Mouse (Mus musculus) embryonic facial prominence, embryonic 15.5 days (tissue): ENCODE measurements around the gene Ttc1. TPM values are rescaled to one million over a fixed set of nuclear protein-coding genes. Genes with fewer than 3 reads are reported as not detected.

Source experiments
- ATAC-seq: fragments of 200-750 bp; cut with Nextera tagmentation; 2 replicates; pipeline ENCODE4 v1.8.0; 2017; ENCODE audit warnings: low read depth, moderate TSS enrichment; ENCODE audit not compliant: insufficient number of reproducible peaks, low FRiP score, low TSS enrichment
- H3K27ac ChIP-seq: fragments of 300-500 bp; sonication (generic); replicated peaks from 2 replicates; pipeline ENCODE4 v1.5.1; 2015; ENCODE audit warnings: mild to moderate bottlenecking, inconsistent platforms
- H3K27me3 ChIP-seq: fragments of 300-500 bp; sonication (generic); 2 replicates; pipeline ENCODE4 v1.6.1; 2015; ENCODE audit warnings: inconsistent platforms
- H3K36me3 ChIP-seq: fragments of 300-500 bp; sonication (generic); 2 replicates; pipeline ENCODE4 v1.6.1; 2015; ENCODE audit warnings: mild to moderate bottlenecking, inconsistent platforms
- H3K4me1 ChIP-seq: fragments of 300-500 bp; sonication (generic); 2 replicates; pipeline ENCODE4 v1.6.1; 2015; ENCODE audit warnings: inconsistent platforms
- H3K4me2 ChIP-seq: fragments of 300-500 bp; sonication (generic); replicated peaks from 2 replicates; pipeline ENCODE4 v1.6.1; 2015; ENCODE audit warnings: mild to moderate bottlenecking, inconsistent platforms
- H3K4me3 ChIP-seq: fragments of 300-500 bp; sonication (generic); replicated peaks from 2 replicates; pipeline ENCODE4 v1.5.1; 2015; ENCODE audit warnings: mild to moderate bottlenecking, inconsistent platforms
- H3K9ac ChIP-seq: fragments of 300-500 bp; sonication (generic); 2 replicates; pipeline ENCODE4 v1.6.1; 2015; ENCODE audit warnings: inconsistent platforms
- H3K9me3 ChIP-seq: fragments of 300-500 bp; sonication (generic); replicated peaks from 2 replicates; pipeline ENCODE4 v1.6.1; 2016; ENCODE audit warnings: inconsistent platforms
- WGBS: fragments of 180-500 bp; shearing (Covaris S2); methylation state at CpG from one replicate; pipeline ENCODE4 v1.1.7; 2015; 5-methylcytosine and 5-hydroxymethylcytosine counted together
- polyA plus RNA-seq: library from polyadenylated mRNA; unstranded; fragments of >200 nt; fragmentation: Nextera tagmentation; extraction: Ambion mirVana; gene quantifications from 2 replicates; pipeline ENCODE4 v1.2.1, GENCODE M21; 2015

Ttc1 gene
- 60.5 and 64.5 TPM in 2 replicates for polyA plus RNA-seq

DNA sequence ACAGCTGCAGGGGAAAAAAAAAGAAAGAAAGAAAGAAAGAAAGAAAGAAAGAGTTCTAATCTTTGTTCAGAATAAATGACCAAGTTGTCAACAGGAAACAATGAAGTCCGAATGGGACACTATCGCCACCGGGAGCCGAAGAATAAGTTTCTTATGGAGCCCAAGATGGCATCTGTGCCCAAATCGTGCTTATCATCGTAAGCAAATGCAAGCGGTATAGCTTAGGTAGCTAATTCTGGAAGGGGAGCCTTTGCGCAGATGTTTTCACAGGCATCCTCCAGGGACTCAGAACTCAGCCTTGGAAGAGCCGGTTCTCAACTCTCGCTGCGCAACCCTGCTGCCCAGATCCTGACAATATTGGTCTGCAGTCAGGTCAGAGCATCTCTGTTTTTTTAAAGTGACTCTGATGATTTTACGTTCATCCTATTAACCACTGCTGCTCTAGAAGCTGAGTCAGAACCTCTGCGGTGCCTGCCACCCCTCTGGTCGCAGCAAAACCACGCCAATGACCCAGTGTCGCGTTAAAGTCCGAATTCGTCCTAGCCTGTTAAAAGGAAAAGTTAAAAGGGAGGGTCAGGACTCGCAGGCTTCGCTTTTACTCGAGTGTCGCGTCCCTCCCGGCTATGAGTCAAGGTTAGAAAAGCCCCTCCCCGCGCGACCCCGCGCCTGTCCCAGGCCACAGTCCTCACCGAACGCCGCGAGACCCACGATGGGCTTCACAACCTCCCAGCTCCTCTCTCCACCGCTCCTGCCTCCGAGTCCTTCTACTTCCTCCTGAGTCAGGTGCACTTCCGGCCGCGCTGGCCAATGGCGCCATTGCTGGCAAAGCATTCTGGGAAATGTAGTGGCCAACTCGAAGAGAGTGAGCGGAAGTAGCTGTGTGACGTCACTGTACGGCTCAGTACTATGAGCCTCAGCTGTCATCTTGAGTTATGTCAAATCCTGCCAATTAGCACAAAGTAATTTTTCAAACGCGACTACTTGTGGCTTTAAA, at the start of gene Ttc1:
Gene Ttc1, minus strand, starts transcription at position 776 of the 994 bp plus-strand sequence.
- Histone ChIP-seq H3K36me3 (peaks cover 24% of the 10 kb centered on the region), H3K27me3 (no peaks in the 10 kb centered on the region), H3K9me3 (no peaks in the 10 kb centered on the region), H3K4me3 (peak within 1 kb of the TSS; percentile 80), H3K9ac (peak within 1 kb of the TSS; percentile 69), H3K27ac (peak within 1 kb of the TSS; percentile 58), H3K4me1 (peaks cover 8% of the 10 kb centered on the region), H3K4me2 (peak within 1 kb of the TSS; percentile 80)
- WGBS = 2% methylated on average over 47 of the region's 47 CpGs
- ATAC-seq = peak; percentile 96

- Histone ChIP-seq H3K9ac (no peak overlapping the region), H3K4me3 (no peak overlapping the region), H3K4me1 (no peaks in the 10 kb centered on the region), H3K9me3 (no peaks in the 10 kb centered on the region), H3K36me3 (no peaks in the 10 kb centered on the region), H3K27me3 (no peaks in the 10 kb centered on the region), H3K27ac (no peak overlapping the region), H3K4me2 (no peak overlapping the region)
- WGBS = 52% methylated on average over 8 of the region's 8 CpGs
- ATAC-seq = no peak
Measured at GRCm38 (mm10) chr11:43795992-43796391, 48.2 kb upstream of the Ttc1 start.

GRCm38 (mm10) chr11:43790446-43790845, 42.6 kb upstream of the Ttc1 start:
- 83% methylated on average over 6 of the region's 6 CpGs for WGBS
- Histone ChIP-seq H3K9me3 (no peaks in the 10 kb centered on the region), H3K4me1 (no peaks in the 10 kb centered on the region), H3K9ac (no peak overlapping the region), H3K27ac (no peak overlapping the region), H3K4me2 (no peak overlapping the region), H3K27me3 (no peaks in the 10 kb centered on the region), H3K4me3 (no peak overlapping the region), H3K36me3 (no peaks in the 10 kb centered on the region)
- ATAC-seq = no peak

DNA sequence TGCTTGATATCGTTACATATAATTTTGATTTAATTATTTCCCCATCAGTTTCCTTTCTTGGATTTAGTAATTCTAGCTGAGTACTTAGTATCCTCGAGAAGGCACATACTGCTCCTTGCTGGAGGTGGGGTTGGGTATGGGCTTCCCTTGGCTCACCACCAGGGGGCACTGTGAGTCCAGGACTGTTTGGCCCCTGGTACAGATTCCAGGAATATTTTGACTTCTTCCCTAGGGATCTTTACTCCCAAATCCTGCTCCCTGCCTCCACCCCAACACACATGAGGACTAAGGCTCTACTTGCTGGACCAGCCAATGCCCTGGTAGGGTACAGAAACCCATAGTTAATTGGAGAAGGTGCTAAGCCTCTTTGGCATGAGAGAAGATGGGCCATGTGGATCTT, 36.0 kb upstream of the Ttc1 start:
- H3K4me2 ChIP-seq = no peak overlapping the region
- H3K4me1 ChIP-seq = no peaks in the 10 kb centered on the region
- no peak for ATAC-seq
- H3K4me3 ChIP-seq = no peak overlapping the region
- WGBS = 4% methylated on average over 2 of the region's 2 CpGs
- H3K9ac ChIP-seq = no peak overlapping the region
- no peak overlapping the region for H3K27ac ChIP-seq
- H3K9me3 ChIP-seq = no peaks in the 10 kb centered on the region
- no peaks in the 10 kb centered on the region for H3K36me3 ChIP-seq
- H3K27me3 ChIP-seq = no peaks in the 10 kb centered on the region

GRCm38 (mm10) chr11:43783106-43783505, 35.3 kb upstream of the Ttc1 start:
- 72% methylated on average over 5 of the region's 5 CpGs for WGBS
- Histone ChIP-seq H3K9me3 (no peaks in the 10 kb centered on the region), H3K27me3 (no peaks in the 10 kb centered on the region), H3K36me3 (no peaks in the 10 kb centered on the region), H3K4me3 (no peak overlapping the region), H3K9ac (no peak overlapping the region), H3K4me1 (no peaks in the 10 kb centered on the region), H3K4me2 (no peak overlapping the region), H3K27ac (no peak overlapping the region)
- ATAC-seq = no peak

- Histone ChIP-seq H3K9me3 (no peaks in the 10 kb centered on the region), H3K27ac (no peak overlapping the region), H3K4me3 (no peak overlapping the region), H3K27me3 (peaks cover 14% of the 10 kb centered on the region), H3K9ac (no peak overlapping the region), H3K4me2 (no peak overlapping the region), H3K36me3 (no peaks in the 10 kb centered on the region), H3K4me1 (0 out of 2 replicates have a peak, but pooled peaks cover 6% of the 10 kb centered on the region)
- ATAC-seq = no peak
- 58% methylated on average over 5 of the region's 5 CpGs for WGBS
Measured at GRCm38 (mm10) chr11:43779551-43779950, 31.7 kb upstream of the Ttc1 start.

DNA sequence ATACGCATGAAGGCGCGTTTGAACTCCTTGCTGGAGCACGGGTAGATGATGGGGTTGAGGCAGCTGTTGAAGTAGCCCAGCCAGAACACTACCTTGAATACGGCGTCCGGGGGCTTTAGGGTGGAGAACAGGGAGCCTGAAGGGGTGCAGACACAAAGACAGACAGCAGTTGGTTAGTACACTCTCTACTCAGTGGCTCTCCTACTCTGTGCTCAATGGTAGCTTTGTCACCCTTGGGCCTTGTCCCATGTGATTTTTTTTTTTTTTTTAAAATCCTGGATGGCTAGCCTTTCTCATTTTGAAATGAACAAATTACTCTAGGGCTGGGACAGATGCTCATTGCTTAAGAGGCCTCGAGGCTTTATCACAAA, 28.5 kb upstream of the Ttc1 start:
- Histone ChIP-seq H3K27ac (no peak overlapping the region), H3K4me3 (peak overlapping the region; percentile 41), H3K36me3 (no peaks in the 10 kb centered on the region), H3K9me3 (no peaks in the 10 kb centered on the region), H3K27me3 (peaks cover 20% of the 10 kb centered on the region), H3K4me2 (peak overlapping the region; percentile 74), H3K9ac (no peak overlapping the region), H3K4me1 (peaks cover 11% of the 10 kb centered on the region; the same call in 1 of the 2 replicates)
- 20% methylated on average over 8 of the region's 8 CpGs for WGBS
- no peak for ATAC-seq

GRCm38 (mm10) chr11:43775469-43776323, 27.9 kb upstream of the Ttc1 start:
- no peak overlapping the region for H3K27ac ChIP-seq
- 14% methylated on average over 63 of the region's 63 CpGs for WGBS
- ATAC-seq = no peak; the same call in 1 of the 2 replicates
- H3K4me2 ChIP-seq = peak overlapping the region; percentile 74
- H3K9me3 ChIP-seq = no peaks in the 10 kb centered on the region
- H3K27me3 ChIP-seq = peaks cover 20% of the 10 kb centered on the region
- H3K4me3 ChIP-seq = peak overlapping the region; percentile 41
- H3K4me1 ChIP-seq = peaks cover 11% of the 10 kb centered on the region; the same call in 1 of the 2 replicates
- H3K36me3 ChIP-seq = no peaks in the 10 kb centered on the region
- no peak overlapping the region for H3K9ac ChIP-seq

DNA sequence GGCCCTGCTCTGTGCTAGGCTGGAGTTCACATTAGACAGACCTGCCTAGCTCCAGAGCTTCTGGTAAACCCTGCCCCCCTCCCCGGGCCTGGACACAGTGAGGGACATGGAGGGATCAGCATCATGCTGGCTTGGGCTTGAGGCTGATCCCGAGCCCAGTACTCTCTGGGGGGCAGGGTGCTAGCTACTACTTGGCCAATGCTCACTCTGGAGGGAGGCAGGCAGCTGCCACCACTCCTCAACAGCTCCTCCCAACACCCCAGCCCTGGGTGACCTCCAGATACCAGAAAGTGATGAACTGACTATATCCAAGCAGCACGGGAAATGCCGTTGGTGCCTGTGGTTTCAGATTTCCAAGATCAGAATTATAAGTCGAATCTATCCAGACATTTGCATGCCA, 25.9 kb upstream of the Ttc1 start:
- WGBS = 14% methylated on average over 5 of the region's 5 CpGs
- no peaks in the 10 kb centered on the region for H3K36me3 ChIP-seq
- no peak for ATAC-seq

DNA sequence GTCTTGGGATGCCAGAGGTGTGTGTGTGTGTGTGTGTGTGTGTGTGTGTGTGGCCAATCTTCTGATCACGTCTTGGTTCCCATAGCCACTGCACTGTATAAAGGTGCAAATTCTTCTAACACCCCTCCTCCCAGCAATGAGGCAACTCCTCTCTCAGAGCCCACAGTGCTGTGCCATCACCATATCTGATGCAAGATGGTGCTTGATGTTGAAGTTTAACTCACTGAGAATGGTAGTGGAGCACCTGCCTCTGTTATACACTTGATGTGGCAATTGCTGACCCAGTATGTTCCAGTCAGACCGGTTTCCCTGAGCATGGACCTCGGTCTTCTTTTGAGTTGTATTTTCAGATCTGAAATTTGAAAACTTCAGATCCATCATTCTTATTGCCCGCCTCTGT, 22.3 kb upstream of the Ttc1 start:
- Histone ChIP-seq H3K9ac (no peak overlapping the region), H3K27ac (no peak overlapping the region), H3K4me3 (no peak overlapping the region), H3K9me3 (no peaks in the 10 kb centered on the region), H3K27me3 (peaks cover 15% of the 10 kb centered on the region), H3K4me1 (peaks cover 13% of the 10 kb centered on the region), H3K4me2 (no peak overlapping the region), H3K36me3 (no peaks in the 10 kb centered on the region)
- 75% methylated on average over 4 of the region's 4 CpGs for WGBS
- no peak for ATAC-seq

More for the DNA sequence above, 25.9 kb upstream of the Ttc1 start:
- no peaks in the 10 kb centered on the region for H3K9me3 ChIP-seq
- no peak overlapping the region for H3K27ac ChIP-seq
- H3K27me3 ChIP-seq = peaks cover 20% of the 10 kb centered on the region
- peaks cover 11% of the 10 kb centered on the region; the same call in 1 of the 2 replicates for H3K4me1 ChIP-seq
- no peak overlapping the region for H3K9ac ChIP-seq
- H3K4me3 ChIP-seq = no peak overlapping the region
- H3K4me2 ChIP-seq = no peak overlapping the region

GRCm38 (mm10) chr11:43767749-43768148, 19.9 kb upstream of the Ttc1 start:
- no peak overlapping the region for H3K4me2 ChIP-seq
- H3K9me3 ChIP-seq = no peaks in the 10 kb centered on the region
- H3K4me3 ChIP-seq = no peak overlapping the region
- H3K4me1 ChIP-seq = peaks cover 9% of the 10 kb centered on the region
- no peaks in the 10 kb centered on the region for H3K36me3 ChIP-seq
- no peak overlapping the region for H3K9ac ChIP-seq
- H3K27me3 ChIP-seq = peaks cover 13% of the 10 kb centered on the region
- no peak for ATAC-seq
- H3K27ac ChIP-seq = no peak overlapping the region
- 66% methylated on average over 11 of the region's 11 CpGs for WGBS
